Mouse (Mus musculus) stomach, embryonic 16.5 days (tissue): ENCODE data around the gene Hist1h4a. TPM values are rescaled to one million over a fixed set of nuclear protein-coding genes. Genes with fewer than 3 reads are reported as not detected.

Experiments
- ATAC-seq: fragments of 200-750 bp; cut with Nextera tagmentation; 2 replicates; pipeline ENCODE4 v1.8.0; 2017; ENCODE audit warnings: moderate number of reproducible peaks, moderate TSS enrichment; ENCODE audit not compliant: insufficient read depth, low FRiP score
- H3K27ac ChIP-seq: fragments of 300-500 bp; sonication (generic); 2 replicates; pipeline ENCODE4 v1.5.1; 2014; ENCODE audit warnings: low read length
- H3K27me3 ChIP-seq: fragments of 300-500 bp; sonication (generic); 2 replicates; pipeline ENCODE4 v1.6.1; 2014; ENCODE audit warnings: low read length, control low read depth, mixed read lengths; ENCODE audit not compliant: control insufficient read depth, insufficient read depth
- H3K36me3 ChIP-seq: fragments of 300-500 bp; sonication (generic); 2 replicates; pipeline ENCODE4 v1.6.1; 2014; ENCODE audit warnings: low read length; ENCODE audit not compliant: control insufficient read depth, insufficient read depth
- H3K4me1 ChIP-seq: fragments of 300-500 bp; sonication (generic); 2 replicates; pipeline ENCODE4 v1.6.1; 2014; ENCODE audit warnings: low read length, control low read depth, mixed read lengths; ENCODE audit not compliant: control insufficient read depth, insufficient read depth
- H3K4me2 ChIP-seq: fragments of 300-500 bp; sonication (generic); 2 replicates; pipeline ENCODE4 v1.6.1; 2014; ENCODE audit warnings: low read depth, low read length, mixed read lengths
- H3K4me3 ChIP-seq: fragments of 300-500 bp; sonication (generic); replicated peaks from 2 replicates; pipeline ENCODE4 v1.5.1; 2014; ENCODE audit warnings: mild to moderate bottlenecking, low read length
- H3K9ac ChIP-seq: fragments of 300-500 bp; sonication (generic); 2 replicates; pipeline ENCODE4 v1.6.1; 2014; ENCODE audit warnings: low read length
- H3K9me3 ChIP-seq: fragments of 300-500 bp; sonication (generic); replicated peaks from 2 replicates; pipeline ENCODE4 v1.6.1; 2016; ENCODE audit warnings: low read length, control low read depth; ENCODE audit not compliant: control insufficient read depth
- WGBS: fragments of 180-500 bp; shearing (Covaris S2); extraction: QIAGEN DNeasy Blood & Tissue Kit; methylation state at CpG from one replicate; pipeline ENCODE4 v1.1.7; 2014; 5-methylcytosine and 5-hydroxymethylcytosine counted together
- polyA plus RNA-seq: library from polyadenylated mRNA; unstranded; fragments of >200 nt; fragmentation: Nextera tagmentation; extraction: Ambion mirVana; gene quantifications from 2 replicates; pipeline ENCODE4 v1.2.1, GENCODE M21; 2015

The Hist1h4a gene
- 0.28 and 1.5 TPM in 2 replicates for polyA plus RNA-seq

DNA sequence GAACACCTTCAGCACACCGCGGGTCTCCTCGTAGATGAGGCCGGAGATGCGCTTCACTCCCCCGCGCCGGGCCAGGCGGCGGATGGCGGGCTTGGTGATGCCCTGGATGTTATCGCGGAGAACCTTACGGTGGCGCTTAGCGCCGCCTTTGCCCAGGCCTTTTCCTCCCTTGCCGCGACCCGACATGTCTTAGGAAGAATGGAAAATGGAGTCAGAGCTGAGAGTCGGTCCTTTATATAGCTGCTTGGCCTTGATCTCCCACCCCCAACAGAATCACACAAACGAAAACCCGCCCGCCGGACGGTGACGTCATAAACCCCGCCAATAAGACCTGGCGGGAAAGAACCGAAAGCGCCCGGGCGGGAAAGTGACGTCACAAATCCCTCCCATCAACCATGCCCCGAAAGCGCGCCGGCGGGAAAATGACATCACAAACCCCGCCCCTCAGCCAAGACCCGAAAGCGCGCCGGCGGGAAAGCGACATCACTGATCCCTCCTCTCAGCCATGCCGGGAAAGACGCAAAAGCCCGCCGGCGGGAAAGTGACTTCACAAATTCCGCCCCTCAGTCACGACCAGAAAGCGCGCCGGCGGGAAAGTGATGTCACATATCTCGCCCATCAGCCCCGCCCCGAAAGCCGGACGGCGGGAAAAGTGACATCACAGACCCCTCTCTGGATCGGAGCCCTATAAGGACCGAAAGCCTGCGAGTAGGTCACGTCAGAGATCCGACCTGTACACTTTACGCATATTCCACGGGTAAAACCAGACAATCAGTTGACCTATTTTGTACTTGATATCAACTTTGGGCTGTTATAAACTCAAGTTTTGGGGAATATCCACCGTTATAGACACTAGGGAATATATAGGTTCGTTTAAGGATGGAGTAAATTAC lies at the start of gene Hist1h4a:
TSS of gene Hist1h4a (minus strand) at position 259 of the 893 bp plus-strand sequence.
- peak; percentile 79 for ATAC-seq
- peak within 1 kb of the TSS; percentile 59 for H3K4me3 ChIP-seq
- H3K4me1 ChIP-seq = peaks cover 18% of the 10 kb centered on the region
- peak within 1 kb of the TSS; percentile 70 for H3K9ac ChIP-seq
- H3K9me3 ChIP-seq = no peaks in the 10 kb centered on the region
- no peaks in the 10 kb centered on the region for H3K36me3 ChIP-seq
- H3K27ac ChIP-seq = peak within 1 kb of the TSS; percentile 98
- under 1% methylated on average over 65 of the region's 72 CpGs for WGBS
- no peaks in the 10 kb centered on the region for H3K27me3 ChIP-seq
- H3K4me2 ChIP-seq = peak within 1 kb of the TSS; percentile 75

DNA sequence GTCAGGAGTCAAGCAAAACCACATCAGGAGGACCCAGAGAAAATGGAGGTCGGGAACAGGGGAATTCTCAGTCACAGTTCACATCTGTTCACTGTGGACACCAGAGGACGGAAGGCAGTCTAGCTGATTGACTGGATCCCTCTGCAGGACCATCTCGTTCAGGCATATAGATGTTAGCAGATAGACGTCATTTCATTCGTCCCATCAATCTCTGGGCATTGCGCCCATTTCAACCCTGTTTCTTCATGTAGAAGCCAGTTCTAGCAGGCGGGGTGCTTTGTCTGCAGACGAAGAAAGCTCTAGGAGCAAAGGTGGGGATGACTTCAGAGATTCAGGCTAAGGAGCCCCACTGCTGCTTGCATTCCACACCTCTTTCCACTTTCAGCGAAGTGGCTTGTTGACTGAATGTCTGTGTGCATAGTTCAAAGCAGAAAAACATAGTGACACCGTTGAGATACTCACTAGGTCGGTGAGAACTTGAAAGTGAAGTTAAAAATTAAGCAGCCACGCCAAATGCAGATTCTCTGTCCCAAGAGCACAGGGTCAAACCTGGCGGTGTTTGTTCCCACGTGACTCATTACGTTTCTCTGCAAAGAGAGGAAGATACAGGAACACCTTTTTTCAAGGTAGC lies 45.5 kb upstream of the Hist1h4a start, which contains the start of gene Slc17a2:
TSS of gene Slc17a2 (plus strand) at position 572 of the 631 bp plus-strand sequence.
- Histone ChIP-seq H3K9me3 (no peaks in the 10 kb centered on the region), H3K4me2 (no peak within 1 kb of the TSS), H3K27ac (no peak within 1 kb of the TSS), H3K9ac (no peak within 1 kb of the TSS), H3K4me3 (no peak within 1 kb of the TSS), H3K36me3 (no peaks in the 10 kb centered on the region), H3K27me3 (no peaks in the 10 kb centered on the region), H3K4me1 (no peaks in the 10 kb centered on the region)
- WGBS = 67% methylated on average over 15 of the region's 15 CpGs
- ATAC-seq = no peak

GRCm38 (mm10) chr13:23804532-23804931 lies 43.5 kb upstream of the Hist1h4a start:
- ATAC-seq = no peak
- Histone ChIP-seq H3K36me3 (no peaks in the 10 kb centered on the region), H3K27ac (no peak overlapping the region), H3K9me3 (no peaks in the 10 kb centered on the region), H3K4me2 (no peak overlapping the region), H3K9ac (no peak overlapping the region), H3K4me3 (no peak overlapping the region), H3K27me3 (no peaks in the 10 kb centered on the region), H3K4me1 (no peaks in the 10 kb centered on the region)
- WGBS = 50% methylated on average over 2 of the region's 2 CpGs

GRCm38 (mm10) chr13:23799405-23799804 lies 38.4 kb upstream of the Hist1h4a start:
- H3K9me3 ChIP-seq = no peaks in the 10 kb centered on the region
- H3K4me1 ChIP-seq = no peaks in the 10 kb centered on the region
- H3K4me2 ChIP-seq = no peak overlapping the region
- H3K27me3 ChIP-seq = no peaks in the 10 kb centered on the region
- H3K9ac ChIP-seq = no peak overlapping the region
- no peak overlapping the region for H3K4me3 ChIP-seq
- ATAC-seq = no peak
- no peaks in the 10 kb centered on the region for H3K36me3 ChIP-seq
- 76% methylated on average over 5 of the region's 5 CpGs for WGBS
- no peak overlapping the region for H3K27ac ChIP-seq

GRCm38 (mm10) chr13:23792520-23792919 lies 31.5 kb upstream of the Hist1h4a start:
- no peaks in the 10 kb centered on the region for H3K27me3 ChIP-seq
- no peaks in the 10 kb centered on the region for H3K36me3 ChIP-seq
- no peak overlapping the region for H3K4me2 ChIP-seq
- ATAC-seq = no peak
- 42% methylated on average over 2 of the region's 2 CpGs for WGBS
- H3K4me1 ChIP-seq = no peaks in the 10 kb centered on the region
- H3K9me3 ChIP-seq = no peaks in the 10 kb centered on the region
- H3K9ac ChIP-seq = no peak overlapping the region
- H3K27ac ChIP-seq = no peak overlapping the region
- H3K4me3 ChIP-seq = no peak overlapping the region

- no peaks in the 10 kb centered on the region for H3K9me3 ChIP-seq
- H3K27me3 ChIP-seq = no peaks in the 10 kb centered on the region
- no peak overlapping the region for H3K4me2 ChIP-seq
- H3K36me3 ChIP-seq = no peaks in the 10 kb centered on the region
- H3K4me1 ChIP-seq = no peaks in the 10 kb centered on the region
- no peak overlapping the region for H3K27ac ChIP-seq
- ATAC-seq = no peak
- no peak overlapping the region for H3K4me3 ChIP-seq
- no peak overlapping the region for H3K9ac ChIP-seq
- WGBS = 68% methylated on average over 4 of the region's 4 CpGs
Measured at GRCm38 (mm10) chr13:23779025-23779424, 18.0 kb upstream of the Hist1h4a start.

DNA sequence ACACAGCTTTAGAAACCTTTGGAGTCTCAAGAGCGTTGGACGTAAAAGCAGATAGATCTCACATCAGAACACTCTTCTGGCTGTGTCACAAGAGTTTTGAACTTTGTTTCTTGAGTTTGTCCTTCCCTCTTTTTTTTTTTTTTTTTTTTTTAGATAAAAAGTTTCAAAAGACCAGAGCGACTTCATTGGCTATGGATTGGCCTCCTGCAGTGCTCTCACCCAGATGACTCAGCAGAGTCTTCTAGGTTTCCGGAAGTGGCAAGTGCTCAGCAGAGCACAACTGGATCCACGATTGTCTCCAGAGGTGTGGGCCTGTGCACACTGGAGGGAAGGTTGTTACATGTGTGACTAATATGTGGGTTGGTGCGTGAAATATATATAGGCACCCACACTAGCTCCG lies 17.3 kb upstream of the Hist1h4a start:
- no peak for ATAC-seq
- 91% methylated on average over 7 of the region's 7 CpGs for WGBS

GRCm38 (mm10) chr13:23772561-23773313 lies 11.7 kb upstream of the Hist1h4a start:
- Histone ChIP-seq H3K4me3 (peak overlapping the region; percentile 8), H3K9ac (no peak overlapping the region), H3K36me3 (no peaks in the 10 kb centered on the region), H3K27me3 (no peaks in the 10 kb centered on the region), H3K27ac (no peak overlapping the region), H3K4me1 (no peaks in the 10 kb centered on the region), H3K9me3 (no peaks in the 10 kb centered on the region), H3K4me2 (peak overlapping the region; percentile 43)
- WGBS = 21% methylated on average over 21 of the region's 21 CpGs
- ATAC-seq = peak; percentile 88

More for the DNA sequence above, 17.3 kb upstream of the Hist1h4a start:
- no peak overlapping the region for H3K9ac ChIP-seq
- H3K4me1 ChIP-seq = no peaks in the 10 kb centered on the region
- no peak overlapping the region for H3K27ac ChIP-seq
- no peak overlapping the region for H3K4me2 ChIP-seq
- H3K9me3 ChIP-seq = no peaks in the 10 kb centered on the region
- H3K27me3 ChIP-seq = no peaks in the 10 kb centered on the region
- no peaks in the 10 kb centered on the region for H3K36me3 ChIP-seq
- H3K4me3 ChIP-seq = no peak overlapping the region
